Mouse (Mus musculus) layer of hippocampus, postnatal 25 days (tissue): ENCODE results near the gene Papss2. TPM values are rescaled to one million over a fixed set of nuclear protein-coding genes. Genes with fewer than 3 reads are reported as not detected.

ENCODE experiments used
- DNase-seq, 2 experiments: peaks; one replicate each; pipeline ENCODE4 v3.0.0; 2022; ENCODE audit warnings: mixed read lengths in 2 of 2, low spot score in 1 of 2; ENCODE audit errors: extremely low spot score in 1 of 2
- total RNA-seq, 2 experiments: library from RNA; stranded (reverse); gene quantifications; 2 replicates each; pipeline ENCODE4 v1.2.3; 2021

Papss2 gene
- total RNA-seq, 2 experiments from 2014 or later = 12.1 to 13.8 TPM

GRCm38 (mm10) chr19:32595131-32595505 lies 472 bp upstream of the Papss2 start:
- DNase-seq = no peak

GRCm38 (mm10) chr19:32599006-32599405 lies 3.4 kb downstream of the Papss2 start:
- DNase-seq = no peak

GRCm38 (mm10) chr19:32599436-32599835 lies 3.8 kb downstream of the Papss2 start:
- no peak for DNase-seq

GRCm38 (mm10) chr19:32601033-32601770 lies 5.6 kb downstream of the Papss2 start:
- DNase-seq = no peak

- no peak for DNase-seq
Measured at GRCm38 (mm10) chr19:32603466-32603865, 7.9 kb downstream of the Papss2 start.

- DNase-seq = no peak
Measured at GRCm38 (mm10) chr19:32604127-32604526, 8.5 kb downstream of the Papss2 start.

GRCm38 (mm10) chr19:32604563-32605252 lies 9.1 kb downstream of the Papss2 start:
- DNase-seq = no peak

GRCm38 (mm10) chr19:32606227-32606827 lies 10.7 kb downstream of the Papss2 start:
- no peak for DNase-seq

GRCm38 (mm10) chr19:32607036-32607435 lies 11.4 kb downstream of the Papss2 start:
- no peak for DNase-seq

GRCm38 (mm10) chr19:32611386-32612092 lies 15.9 kb downstream of the Papss2 start:
- DNase-seq = no peak

- no peak for DNase-seq
Measured at GRCm38 (mm10) chr19:32614046-32614771, 18.6 kb downstream of the Papss2 start.

- no peak for DNase-seq
Measured at GRCm38 (mm10) chr19:32614772-32615099, 19.1 kb downstream of the Papss2 start.

GRCm38 (mm10) chr19:32616646-32617045 lies 21.1 kb downstream of the Papss2 start:
- DNase-seq = no peak

GRCm38 (mm10) chr19:32619739-32620138 lies 24.1 kb downstream of the Papss2 start:
- DNase-seq = no peak

GRCm38 (mm10) chr19:32620859-32621445 lies 25.4 kb downstream of the Papss2 start:
- DNase-seq = no peak

GRCm38 (mm10) chr19:32622142-32622541 lies 26.6 kb downstream of the Papss2 start:
- no peak for DNase-seq

GRCm38 (mm10) chr19:32626768-32627331 lies 31.3 kb downstream of the Papss2 start:
- DNase-seq = no peak

GRCm38 (mm10) chr19:32627631-32628030 lies 32.0 kb downstream of the Papss2 start:
- DNase-seq = no peak

GRCm38 (mm10) chr19:32628572-32629132 lies 33.1 kb downstream of the Papss2 start:
- no peak for DNase-seq
